Mouse (Mus musculus): ENCODE measurements around the gene Trim25. TPM values are rescaled to one million over a fixed set of nuclear protein-coding genes. Genes with fewer than 3 reads are reported as not detected.
A peak's percentile ranks its signal among the peaks of the same experiment; 100 is the strongest.

The Trim25 gene
- polyA plus RNA-seq, 1 experiment from 2014 or later: 3.5 TPM

DNA sequence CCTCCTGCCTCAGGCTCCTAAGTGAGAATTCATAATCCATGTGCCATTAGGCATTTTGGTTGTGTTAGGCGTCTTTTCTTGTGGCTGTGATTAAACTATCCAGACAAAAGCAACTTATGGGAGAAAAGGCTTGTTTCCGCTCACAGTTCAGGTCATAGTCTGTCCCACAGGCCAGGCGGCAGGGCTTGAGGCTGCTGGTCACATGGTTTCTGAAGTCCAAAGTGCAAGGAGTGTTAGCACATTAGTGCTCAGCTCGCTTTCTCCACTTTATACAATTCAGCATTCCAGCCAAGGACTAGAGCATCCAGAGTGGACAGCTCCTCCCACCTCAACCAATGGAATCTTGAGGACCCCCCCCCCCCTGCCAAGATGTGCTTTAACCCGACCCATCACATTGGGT, 13.1 kb downstream of the Trim25 start:
- no peak for DNase-seq (ENCODE audit: low spot score)
- Histone ChIP-seq H3K4me1 (replicated peaks) (0 out of 2 replicates have a peak, but pooled peaks cover 7% of the 10 kb centered on the region), H3K9me3 (no peaks in the 10 kb centered on the region), H3K27me3 (ENCODE audit: insufficient read depth, poor library complexity, severe bottlenecking) (no peaks in the 10 kb centered on the region), H3K27ac (no peak overlapping the region), H3K36me3 (0 out of 2 replicates have a peak, but pooled peaks cover 4% of the 10 kb centered on the region), H3K4me3 (no peak overlapping the region)
- 86% methylated on average over 5 of the region's 5 CpGs for WGBS

- 0 out of 2 replicates have a peak, but pooled peaks cover 4% of the 10 kb centered on the region for H3K36me3 ChIP-seq
- WGBS: 93% methylated on average over 9 of the region's 9 CpGs
- no peaks in the 10 kb centered on the region for H3K27me3 ChIP-seq (ENCODE audit: insufficient read depth, poor library complexity, severe bottlenecking)
- H3K9me3 ChIP-seq: no peaks in the 10 kb centered on the region
- H3K27ac ChIP-seq: no peak overlapping the region
- H3K4me3 ChIP-seq: no peak overlapping the region
- H3K4me1 ChIP-seq (replicated peaks): peaks cover 17% of the 10 kb centered on the region
- DNase-seq (ENCODE audit: low spot score): no peak
These were observed 18.5 kb downstream of the Trim25 start for GRCm38 (mm10) chr11:89017514-89018182.

DNA sequence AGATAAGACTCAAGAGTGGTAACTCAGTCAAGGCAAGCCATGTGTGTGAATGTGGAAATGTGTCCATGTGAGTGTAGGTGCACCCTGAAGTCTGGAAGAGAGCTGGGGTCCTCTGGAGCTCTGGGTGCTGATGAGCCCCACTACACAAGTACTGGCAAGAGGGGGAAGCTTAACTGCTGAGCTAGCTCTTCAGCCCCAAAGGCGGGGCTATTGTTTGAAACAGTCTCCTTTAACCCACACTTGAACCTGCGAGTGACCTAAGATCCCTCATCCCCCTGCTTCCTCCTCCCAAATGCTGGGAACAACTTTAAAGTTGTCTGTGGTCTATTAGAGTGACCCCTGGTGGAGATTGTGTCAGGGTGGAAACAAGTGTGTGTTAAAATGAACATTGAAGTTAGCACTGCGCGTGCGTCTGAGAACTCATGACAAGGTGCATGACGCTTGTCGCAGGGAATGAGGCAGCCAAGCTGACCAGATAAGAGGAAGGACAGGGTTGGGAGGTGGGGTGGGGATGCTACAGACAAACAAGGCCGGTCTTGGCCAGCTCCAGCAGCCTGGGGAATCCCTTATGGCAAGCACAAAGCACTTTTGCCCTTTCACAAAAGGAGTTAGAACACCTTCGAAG, 21.6 kb downstream of the Trim25 start:
- no peak for DNase-seq (ENCODE audit: low spot score)
- Histone ChIP-seq H3K36me3 (0 out of 2 replicates have a peak, but pooled peaks cover 4% of the 10 kb centered on the region), H3K4me1 (replicated peaks) (peaks cover 17% of the 10 kb centered on the region), H3K9me3 (no peaks in the 10 kb centered on the region), H3K4me3 (no peak overlapping the region), H3K27ac (no peak overlapping the region), H3K27me3 (ENCODE audit: insufficient read depth, poor library complexity, severe bottlenecking) (no peaks in the 10 kb centered on the region)
- 70% methylated on average over 9 of the region's 9 CpGs for WGBS

DNA sequence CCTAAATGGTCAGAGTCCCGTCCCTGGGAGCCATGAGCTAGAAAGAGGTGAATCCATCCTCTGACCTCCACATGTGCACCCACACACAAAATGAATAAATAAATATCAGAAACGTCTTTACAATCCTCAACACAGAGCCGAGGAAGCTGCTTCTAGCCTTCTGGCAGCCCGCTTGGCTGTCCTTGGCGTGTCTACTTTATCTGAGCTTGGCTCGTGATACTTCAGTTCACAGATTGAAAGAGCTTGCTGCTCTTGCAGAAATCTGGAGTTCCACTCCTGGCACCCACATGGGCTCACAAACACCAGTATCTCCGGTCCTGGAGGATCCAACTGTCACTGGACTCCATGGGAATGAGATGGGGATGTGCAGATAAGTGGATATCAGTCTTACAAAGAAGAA, 22.5 kb downstream of the Trim25 start:
- Histone ChIP-seq H3K27ac (no peak overlapping the region), H3K4me1 (replicated peaks) (peaks cover 17% of the 10 kb centered on the region), H3K36me3 (no peaks in the 10 kb centered on the region), H3K9me3 (no peaks in the 10 kb centered on the region), H3K27me3 (ENCODE audit: insufficient read depth, poor library complexity, severe bottlenecking) (no peaks in the 10 kb centered on the region), H3K4me3 (no peak overlapping the region)
- 80% methylated on average over 7 of the region's 7 CpGs for WGBS
- no peak for DNase-seq (ENCODE audit: low spot score)

- WGBS: 83% methylated on average over 8 of the region's 8 CpGs
- no peak for DNase-seq (ENCODE audit: low spot score)
- H3K9me3 ChIP-seq: no peaks in the 10 kb centered on the region
These were observed 23.1 kb downstream of the Trim25 start for GRCm38 (mm10) chr11:89022120-89022731.

GRCm38 (mm10) chr11:89023477-89023876, 24.3 kb downstream of the Trim25 start:
- no peaks in the 10 kb centered on the region for H3K36me3 ChIP-seq
- no peak overlapping the region for H3K4me3 ChIP-seq
- WGBS: 76% methylated on average over 10 of the region's 10 CpGs
- no peaks in the 10 kb centered on the region for H3K9me3 ChIP-seq
- H3K27ac ChIP-seq: no peak overlapping the region
- H3K27me3 ChIP-seq (ENCODE audit: insufficient read depth, poor library complexity, severe bottlenecking): no peaks in the 10 kb centered on the region
- no peak for DNase-seq (ENCODE audit: low spot score)
- peaks cover 22% of the 10 kb centered on the region for H3K4me1 ChIP-seq (replicated peaks)

More at GRCm38 (mm10) chr11:89022120-89022731, 23.1 kb downstream of the Trim25 start:
- H3K36me3 ChIP-seq: no peaks in the 10 kb centered on the region
- H3K4me1 ChIP-seq (replicated peaks): peaks cover 17% of the 10 kb centered on the region
- H3K27ac ChIP-seq: no peak overlapping the region
- no peak overlapping the region for H3K4me3 ChIP-seq
- H3K27me3 ChIP-seq (ENCODE audit: insufficient read depth, poor library complexity, severe bottlenecking): no peaks in the 10 kb centered on the region

- H3K27ac ChIP-seq: no peak overlapping the region
- no peaks in the 10 kb centered on the region for H3K9me3 ChIP-seq
- WGBS: 81% methylated on average over 11 of the region's 11 CpGs
These were observed 25.2 kb downstream of the Trim25 start for GRCm38 (mm10) chr11:89024181-89024881.

GRCm38 (mm10) chr11:89025603-89026002, 26.4 kb downstream of the Trim25 start:
- peaks cover 22% of the 10 kb centered on the region for H3K4me1 ChIP-seq (replicated peaks)
- DNase-seq (ENCODE audit: low spot score): no peak
- H3K9me3 ChIP-seq: no peaks in the 10 kb centered on the region
- no peak overlapping the region for H3K27ac ChIP-seq
- WGBS: 77% methylated on average over 3 of the region's 3 CpGs
- no peaks in the 10 kb centered on the region for H3K36me3 ChIP-seq
- no peak overlapping the region for H3K4me3 ChIP-seq
- no peaks in the 10 kb centered on the region for H3K27me3 ChIP-seq (ENCODE audit: insufficient read depth, poor library complexity, severe bottlenecking)

More at GRCm38 (mm10) chr11:89024181-89024881, 25.2 kb downstream of the Trim25 start:
- H3K36me3 ChIP-seq: no peaks in the 10 kb centered on the region
- no peak overlapping the region for H3K4me3 ChIP-seq
- H3K4me1 ChIP-seq (replicated peaks): peaks cover 25% of the 10 kb centered on the region
- H3K27me3 ChIP-seq (ENCODE audit: insufficient read depth, poor library complexity, severe bottlenecking): no peaks in the 10 kb centered on the region
- DNase-seq (ENCODE audit: low spot score): peak; percentile 18

GRCm38 (mm10) chr11:89026117-89026516, 26.9 kb downstream of the Trim25 start:
- Histone ChIP-seq H3K9me3 (no peaks in the 10 kb centered on the region), H3K27me3 (ENCODE audit: insufficient read depth, poor library complexity, severe bottlenecking) (no peaks in the 10 kb centered on the region), H3K27ac (no peak overlapping the region), H3K36me3 (no peaks in the 10 kb centered on the region), H3K4me3 (no peak overlapping the region), H3K4me1 (replicated peaks) (peaks cover 17% of the 10 kb centered on the region)
- WGBS: 91% methylated on average over 3 of the region's 3 CpGs
- DNase-seq (ENCODE audit: low spot score): no peak

- no peaks in the 10 kb centered on the region for H3K36me3 ChIP-seq
- H3K27ac ChIP-seq: no peak overlapping the region
- H3K4me1 ChIP-seq (replicated peaks): peaks cover 12% of the 10 kb centered on the region; the same call in 1 of the 2 replicates
- DNase-seq (ENCODE audit: low spot score): no peak
- H3K4me3 ChIP-seq: no peak overlapping the region
- no peaks in the 10 kb centered on the region for H3K27me3 ChIP-seq (ENCODE audit: insufficient read depth, poor library complexity, severe bottlenecking)
- no peaks in the 10 kb centered on the region for H3K9me3 ChIP-seq
- WGBS: 69% methylated on average over 10 of the region's 10 CpGs
These were observed 28.8 kb downstream of the Trim25 start for GRCm38 (mm10) chr11:89027955-89028361.

- no peak for DNase-seq (ENCODE audit: low spot score)
- Histone ChIP-seq H3K36me3 (no peaks in the 10 kb centered on the region), H3K27ac (no peak overlapping the region), H3K27me3 (ENCODE audit: insufficient read depth, poor library complexity, severe bottlenecking) (no peaks in the 10 kb centered on the region), H3K4me1 (replicated peaks) (peaks cover 12% of the 10 kb centered on the region; the same call in 1 of the 2 replicates), H3K9me3 (no peaks in the 10 kb centered on the region), H3K4me3 (no peak overlapping the region)
- 60% methylated on average over 10 of the region's 10 CpGs for WGBS
These were observed 29.8 kb downstream of the Trim25 start for GRCm38 (mm10) chr11:89028871-89029405.

- H3K27ac ChIP-seq: no peak overlapping the region
- WGBS: 75% methylated on average over 6 of the region's 6 CpGs
- H3K36me3 ChIP-seq: peaks cover 4% of the 10 kb centered on the region; the same call in 1 of the 2 replicates
- DNase-seq (ENCODE audit: low spot score): no peak
- H3K4me3 ChIP-seq: no peak overlapping the region
- no peaks in the 10 kb centered on the region for H3K9me3 ChIP-seq
- peaks cover 12% of the 10 kb centered on the region; the same call in 1 of the 2 replicates for H3K4me1 ChIP-seq (replicated peaks)
- H3K27me3 ChIP-seq (ENCODE audit: insufficient read depth, poor library complexity, severe bottlenecking): no peaks in the 10 kb centered on the region
These were observed 31.4 kb downstream of the Trim25 start for GRCm38 (mm10) chr11:89030552-89030951.
